ENCODE assay signal across 12 mouse cellular contexts in the genomic region with DNA sequence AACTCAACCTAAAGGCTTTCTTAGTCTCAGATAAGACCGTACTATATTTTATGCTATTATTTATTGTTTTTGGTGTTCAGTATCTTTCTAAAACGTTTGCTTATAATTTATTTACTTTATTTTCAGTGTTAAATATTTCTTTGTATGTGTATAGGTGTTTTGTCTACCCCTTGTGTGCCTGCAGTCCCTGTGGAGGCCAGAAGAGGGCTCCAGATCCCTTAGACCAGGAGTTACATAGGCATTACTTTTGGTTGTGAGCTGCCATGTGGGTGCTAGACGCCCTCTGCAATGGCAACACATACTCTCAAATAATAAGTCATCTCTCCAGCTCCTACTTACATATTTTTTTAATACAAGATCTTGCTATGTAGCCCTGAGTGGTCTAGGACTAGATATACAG. TPM values are rescaled to one million over a fixed set of nuclear protein-coding genes. Genes with fewer than 3 reads are reported as not detected.
DNase-seq lines count a peak whose midpoint lies in the region; TF ChIP-seq lines count a peak whose summit lies in the region.
"Had no signal": no experiment of that assay in that cellular context is flagged by ENCODE, and none has a peak within 500 bp of the region (broad histone marks: within the 10 kb centered on the region; RNA-seq: fewer than 3 reads in every experiment).

No protein-coding gene starts in this region.

- no peaks in the 10 kb centered on the region for H3K36me3 ChIP-seq in E14TG2a.4 (ENCODE audit: insufficient read depth, low read length)
- H3K36me3 ChIP-seq: embryonic facial prominence, embryonic 12.5 days had no signal

- TF ChIP-seq POLR2A in cortical plate, adult 2 months (IDR thresholded peaks at IDR 0.05; ENCODE audit: extremely low read depth, insufficient read depth, low read length): no peak
- TF ChIP-seq POLR2A in cerebellum, adult 2 months (IDR thresholded peaks at IDR 0.05; ENCODE audit: borderline replicate concordance, insufficient read depth, low read length): no peak

- WGBS in cerebellum, adult 2 months: 61% methylated on average over 3 of the region's 3 CpGs

- no peaks in the 10 kb centered on the region for H3K27me3 ChIP-seq in E14TG2a.4 (ENCODE audit: insufficient read depth, low read length)
- no peaks in the 10 kb centered on the region for H3K27me3 ChIP-seq in cerebellum, adult 2 months (ENCODE audit: control insufficient read depth, insufficient read depth, low read length)
- H3K27me3 ChIP-seq: embryonic facial prominence, embryonic 12.5 days had no signal

- TF ChIP-seq CTCF in left cerebral cortex, adult 2 months (IDR thresholded peaks at IDR 0.05): peak; percentile 23
- TF ChIP-seq CTCF in E14TG2a.4 (conservative IDR thresholded peaks at IDR 0.05; ENCODE audit: low read length): peak; percentile 80
- 0 out of 2 replicates have a peak, but pooled peaks have one; percentile 9 for TF ChIP-seq CTCF in cortical plate, adult 2 months (IDR thresholded peaks at IDR 0.05; ENCODE audit: extremely low read depth, insufficient read depth, low read length)
- TF ChIP-seq CTCF in cerebellum, adult 2 months (IDR thresholded peaks at IDR 0.05; ENCODE audit: borderline replicate concordance, insufficient read depth, low read depth, low read length): no peak

- H3K9me3 ChIP-seq in E14TG2a.4 (ENCODE audit: low read length): peaks cover 3% of the 10 kb centered on the region
- H3K9me3 ChIP-seq: embryonic facial prominence, embryonic 12.5 days had no signal

- H3K4me3 ChIP-seq in left cerebral cortex, adult 2 months: no peak overlapping the region
- no peak overlapping the region for H3K4me3 ChIP-seq in E14TG2a.4 (replicated peaks; ENCODE audit: low read length)
- H3K4me3 ChIP-seq in cortical plate, adult 2 months (ENCODE audit: insufficient read depth, low read length): no peak overlapping the region
- H3K4me3 ChIP-seq in cerebellum, adult 2 months (replicated peaks; ENCODE audit: insufficient read depth, low read depth, low read length): no peak overlapping the region
- H3K4me3 ChIP-seq: embryonic facial prominence, embryonic 12.5 days; myocyte had no signal

- H3K27ac ChIP-seq in left cerebral cortex, adult 2 months: no peak overlapping the region
- no peak overlapping the region for H3K27ac ChIP-seq in cortical plate, adult 2 months (ENCODE audit: insufficient read depth, low read length)
- H3K27ac ChIP-seq in cerebellum, adult 2 months (ENCODE audit: insufficient read depth, low read length): no peak overlapping the region
- H3K27ac ChIP-seq: embryonic facial prominence, embryonic 12.5 days had no signal

- 0 out of 2 replicates have a peak, but pooled peaks cover 4% of the 10 kb centered on the region for H3K4me1 ChIP-seq in E14TG2a.4 (replicated peaks; ENCODE audit: low read depth, low read length)
- no peaks in the 10 kb centered on the region for H3K4me1 ChIP-seq in cortical plate, adult 2 months (ENCODE audit: control insufficient read depth, insufficient read depth, low read length)
- H3K4me1 ChIP-seq in cerebellum, adult 2 months (ENCODE audit: control insufficient read depth, insufficient read depth, low read length): no peaks in the 10 kb centered on the region
- H3K4me1 ChIP-seq: embryonic facial prominence, embryonic 12.5 days had no signal

- intact Hi-C loops in left cerebral cortex, adult 2 months (cut with DNase I): loop anchor here (5.0 kb wide), 1 partner anchor 50 kb away; no protein-coding TSS in a partner anchor

- no peak for DNase-seq in left cerebral cortex, adult 2 months (ENCODE audit: extremely low spot score in 1 of 2, low spot score in 2 of 2)
- no peak for DNase-seq in left cerebral cortex, adult 8-10 months (ENCODE audit: low spot score in 2 of 2)
- DNase-seq in A20 (ENCODE audit: low read depth, low spot score): peak; percentile 56
- DNase-seq in right cerebral cortex, adult 2 months (ENCODE audit: low spot score in 2 of 2): no peak
- DNase-seq in cerebellum, adult 2 months: no peak
- DNase-seq in heart, adult 11 months: no peak
- DNase-seq: cerebellum, adult 18-20 months; right cerebral cortex, postnatal 25 days had no signal

RNA-seq across cellular contexts. Expression of gene Cars, which starts 12.3 kb away (rescaled TPM):
- total RNA-seq in left cerebral cortex, adult 2 months (2021): 10 to 100 TPM; 59.5 to 68.2 TPM
- total RNA-seq in left cerebral cortex, adult 8-10 months (2022): 10 to 100 TPM; 50.1 to 58.2 (median 54.2) TPM
- 48.3 and 49.8 TPM in 2 replicates for polyA plus RNA-seq in cortical plate, adult 2 months (2012; rRNA removed)
- 46.2 and 50.1 TPM in 2 replicates for polyA plus RNA-seq in cerebellum, adult 2 months (2012; rRNA removed)

RNA-seq across cellular contexts. Expression of gene Tnfrsf26, which starts 16.3 kb away (rescaled TPM):
- total RNA-seq in left cerebral cortex, adult 2 months (2021): not detected
- not detected for total RNA-seq in left cerebral cortex, adult 8-10 months (2022)
- polyA plus RNA-seq in cortical plate, adult 2 months (2012; rRNA removed): 0.08 and 0.10 TPM in 2 replicates
- polyA plus RNA-seq in cerebellum, adult 2 months (2012; rRNA removed): 0.05 TPM in 2 replicates

RNA-seq across cellular contexts. Expression of gene Tnfrsf22, which starts 37.2 kb away (rescaled TPM):
- total RNA-seq in left cerebral cortex, adult 2 months (2021): 1 to 10 TPM; 1.5 to 1.9 TPM
- 1 to 10 TPM; 1.0 to 2.9 (median 2.8) TPM for total RNA-seq in left cerebral cortex, adult 8-10 months (2022)
- 2.0 and 2.9 TPM in 2 replicates for polyA plus RNA-seq in cortical plate, adult 2 months (2012; rRNA removed)
- 3.6 and 3.8 TPM in 2 replicates for polyA plus RNA-seq in cerebellum, adult 2 months (2012; rRNA removed)
